Mouse (Mus musculus): Measurements from ENCODE around the gene A030005K14Rik. TPM values are rescaled to one million over a fixed set of nuclear protein-coding genes. Genes with fewer than 3 reads are reported as not detected.

Gene A030005K14Rik
- polyA plus RNA-seq, 1 experiment from 2014 or later: not detected

GRCm38 (mm10) chr1:83077016-83077415, 17.8 kb upstream of the A030005K14Rik start:
- Histone ChIP-seq H3K36me3 (ENCODE audit: control insufficient read depth, insufficient read depth, low read length) (no peaks in the 10 kb centered on the region), H3K4me1 (ENCODE audit: control insufficient read depth, insufficient read depth, low read length) (no peaks in the 10 kb centered on the region), H3K9ac (ENCODE audit: low read length) (no peak overlapping the region), H3K9me3 (ENCODE audit: control insufficient read depth, low read length) (no peaks in the 10 kb centered on the region), H3K27ac (ENCODE audit: low read depth, low read length) (no peak overlapping the region), H3K4me3 (ENCODE audit: low read depth, low read length) (no peak overlapping the region), H3K4me2 (ENCODE audit: low read depth) (no peak overlapping the region), H3K27me3 (ENCODE audit: control insufficient read depth, insufficient read depth, low read length) (no peaks in the 10 kb centered on the region)
- ATAC-seq (ENCODE audit: insufficient read depth, low FRiP score, low TSS enrichment): no peak
- DNase-seq (ENCODE audit: low spot score): no peak
- 87% methylated on average over 6 of the region's 6 CpGs for WGBS

DNA sequence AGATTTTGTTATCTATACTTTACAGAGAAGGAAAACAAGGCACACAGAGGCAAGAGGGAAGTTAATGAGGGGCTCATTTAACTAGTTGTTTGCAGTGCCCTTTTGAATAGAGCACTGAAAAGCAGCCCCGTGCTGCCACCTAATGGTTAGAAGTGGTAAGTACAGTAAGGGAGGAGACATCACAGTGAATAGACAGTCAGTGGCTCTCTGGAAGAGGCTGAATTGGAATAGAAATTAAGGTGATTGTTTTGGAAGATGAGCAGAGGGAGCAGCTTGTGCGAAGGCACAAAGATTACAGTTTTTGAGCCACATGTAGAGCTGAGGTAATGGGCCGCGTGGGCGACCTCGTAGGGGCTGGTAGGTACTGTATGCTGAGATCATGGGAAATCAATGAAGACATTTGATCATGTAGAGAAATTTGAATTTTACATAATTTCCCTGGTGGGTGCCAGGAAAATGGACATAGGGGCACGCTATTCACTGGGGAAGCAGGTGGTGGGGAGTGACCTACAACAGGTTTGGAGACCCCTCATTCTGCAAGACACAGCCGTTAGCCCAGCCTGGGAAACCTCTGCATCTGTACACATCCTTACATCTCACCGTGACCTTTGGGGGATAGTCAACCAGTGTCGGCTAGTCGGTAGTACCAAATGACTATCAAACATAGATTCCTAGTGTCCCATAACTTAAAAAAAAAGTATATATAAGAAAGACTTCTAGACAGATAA, 17.2 kb upstream of the A030005K14Rik start:
- Histone ChIP-seq H3K36me3 (ENCODE audit: control insufficient read depth, insufficient read depth, low read length) (no peaks in the 10 kb centered on the region), H3K27me3 (ENCODE audit: control insufficient read depth, insufficient read depth, low read length) (no peaks in the 10 kb centered on the region), H3K9ac (ENCODE audit: low read length) (no peak overlapping the region), H3K4me1 (ENCODE audit: control insufficient read depth, insufficient read depth, low read length) (no peaks in the 10 kb centered on the region), H3K9me3 (ENCODE audit: control insufficient read depth, low read length) (no peaks in the 10 kb centered on the region), H3K4me2 (ENCODE audit: low read depth) (peak overlapping the region; percentile 17; the same call in 1 of the 2 replicates), H3K4me3 (ENCODE audit: low read depth, low read length) (no peak overlapping the region), H3K27ac (ENCODE audit: low read depth, low read length) (no peak overlapping the region)
- ATAC-seq (ENCODE audit: insufficient read depth, low FRiP score, low TSS enrichment) (peak; percentile 75), DNase-seq (ENCODE audit: low spot score) (peak; percentile 52)
- WGBS: 47% methylated on average over 11 of the region's 11 CpGs

DNA sequence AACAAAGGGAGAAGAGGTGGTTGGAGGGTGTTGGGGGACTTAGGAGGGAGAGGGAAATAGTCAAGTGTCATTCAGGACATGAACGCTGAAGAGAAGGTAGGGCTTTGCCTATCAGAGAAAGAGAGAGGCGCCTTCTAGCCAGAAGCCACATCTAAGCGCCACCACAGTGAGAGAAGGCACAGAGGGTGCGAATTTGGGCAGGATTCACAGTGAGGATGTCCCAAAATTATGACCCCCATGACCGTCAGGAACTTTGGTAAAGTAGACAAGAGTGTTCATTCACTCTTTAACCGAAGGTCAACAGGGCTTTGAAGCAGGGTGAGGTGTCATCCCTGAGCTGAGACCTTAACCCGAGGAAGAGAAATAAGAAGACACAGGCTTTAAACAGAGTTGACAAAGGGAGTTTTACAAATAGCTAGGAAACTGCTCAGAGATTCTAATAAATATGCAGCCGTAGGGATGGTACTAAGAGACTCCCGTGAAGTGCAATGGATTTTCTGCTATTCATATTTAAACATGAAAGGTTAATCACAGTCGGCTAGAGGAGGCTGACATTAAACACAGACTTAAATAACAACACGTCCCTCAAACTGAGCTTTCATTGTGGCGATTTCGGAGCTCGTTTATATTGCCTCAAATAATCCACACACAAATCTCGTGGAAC, 16.5 kb upstream of the A030005K14Rik start:
- ATAC-seq (ENCODE audit: insufficient read depth, low FRiP score, low TSS enrichment) (no peak), DNase-seq (ENCODE audit: low spot score) (no peak)
- Histone ChIP-seq H3K4me1 (ENCODE audit: control insufficient read depth, insufficient read depth, low read length) (no peaks in the 10 kb centered on the region), H3K27ac (ENCODE audit: low read depth, low read length) (no peak overlapping the region), H3K4me2 (ENCODE audit: low read depth) (peak overlapping the region; percentile 17; the same call in 1 of the 2 replicates), H3K27me3 (ENCODE audit: control insufficient read depth, insufficient read depth, low read length) (no peaks in the 10 kb centered on the region), H3K36me3 (ENCODE audit: control insufficient read depth, insufficient read depth, low read length) (no peaks in the 10 kb centered on the region), H3K9me3 (ENCODE audit: control insufficient read depth, low read length) (no peaks in the 10 kb centered on the region), H3K9ac (ENCODE audit: low read length) (no peak overlapping the region), H3K4me3 (ENCODE audit: low read depth, low read length) (no peak overlapping the region)
- 45% methylated on average over 15 of the region's 15 CpGs for WGBS

DNA sequence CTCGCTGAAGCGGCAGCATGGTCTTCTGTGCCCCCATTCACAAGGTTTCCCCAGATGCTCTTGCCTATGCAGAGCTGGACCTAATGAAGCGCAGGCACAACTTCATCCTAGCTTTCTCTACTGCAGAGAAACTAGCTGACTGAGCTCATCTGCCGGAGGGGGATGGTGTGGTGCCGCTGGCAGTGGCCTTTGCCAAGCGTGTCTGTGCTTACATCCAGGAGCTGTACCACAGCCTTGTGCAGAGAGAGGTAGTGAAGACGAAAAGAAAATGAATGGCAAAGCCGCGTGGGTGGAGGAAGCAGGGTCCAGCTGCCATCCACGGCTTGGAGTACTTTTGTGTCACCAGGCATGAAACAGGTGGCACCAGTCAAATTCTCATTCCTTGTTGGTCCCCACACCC, 8.0 kb upstream of the A030005K14Rik start:
- no peaks in the 10 kb centered on the region for H3K36me3 ChIP-seq (ENCODE audit: control insufficient read depth, insufficient read depth, low read length)
- ATAC-seq (ENCODE audit: insufficient read depth, low FRiP score, low TSS enrichment): no peak
- no peak overlapping the region for H3K4me3 ChIP-seq (ENCODE audit: low read depth, low read length)
- no peak for DNase-seq (ENCODE audit: low spot score)
- H3K9me3 ChIP-seq (ENCODE audit: control insufficient read depth, low read length): no peaks in the 10 kb centered on the region
- no peak overlapping the region for H3K27ac ChIP-seq (ENCODE audit: low read depth, low read length)
- no peak overlapping the region for H3K4me2 ChIP-seq (ENCODE audit: low read depth)
- no peaks in the 10 kb centered on the region for H3K4me1 ChIP-seq (ENCODE audit: control insufficient read depth, insufficient read depth, low read length)
- no peaks in the 10 kb centered on the region for H3K27me3 ChIP-seq (ENCODE audit: control insufficient read depth, insufficient read depth, low read length)
- 90% methylated on average over 10 of the region's 10 CpGs for WGBS
- H3K9ac ChIP-seq (ENCODE audit: low read length): no peak overlapping the region

DNA sequence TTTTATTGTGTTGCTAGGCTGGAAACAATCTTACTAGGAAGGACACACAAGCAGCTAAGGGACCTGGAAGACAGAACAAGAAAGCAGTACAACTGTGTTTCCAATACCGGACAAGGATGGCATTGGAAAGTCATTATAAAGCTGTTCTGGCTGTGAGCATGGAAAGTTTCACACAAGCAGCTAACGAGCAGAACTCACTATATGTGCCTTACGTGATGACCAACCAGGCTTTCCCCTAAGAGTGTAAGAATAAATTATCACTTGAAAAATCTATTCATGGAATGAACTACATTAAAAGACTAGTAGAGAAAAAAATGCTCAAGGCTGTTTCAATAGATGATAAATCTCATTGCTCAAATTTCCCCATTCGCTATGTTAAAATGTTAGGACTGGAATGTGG, 7.4 kb upstream of the A030005K14Rik start:
- Histone ChIP-seq H3K4me2 (ENCODE audit: low read depth) (no peak overlapping the region), H3K27me3 (ENCODE audit: control insufficient read depth, insufficient read depth, low read length) (no peaks in the 10 kb centered on the region), H3K27ac (ENCODE audit: low read depth, low read length) (no peak overlapping the region), H3K36me3 (ENCODE audit: control insufficient read depth, insufficient read depth, low read length) (no peaks in the 10 kb centered on the region), H3K4me1 (ENCODE audit: control insufficient read depth, insufficient read depth, low read length) (no peaks in the 10 kb centered on the region), H3K4me3 (ENCODE audit: low read depth, low read length) (no peak overlapping the region), H3K9me3 (ENCODE audit: control insufficient read depth, low read length) (no peaks in the 10 kb centered on the region), H3K9ac (ENCODE audit: low read length) (no peak overlapping the region)
- DNase-seq (ENCODE audit: low spot score) (no peak), ATAC-seq (ENCODE audit: insufficient read depth, low FRiP score, low TSS enrichment) (no peak)
- WGBS: 96% methylated on average over 4 of the region's 4 CpGs

DNA sequence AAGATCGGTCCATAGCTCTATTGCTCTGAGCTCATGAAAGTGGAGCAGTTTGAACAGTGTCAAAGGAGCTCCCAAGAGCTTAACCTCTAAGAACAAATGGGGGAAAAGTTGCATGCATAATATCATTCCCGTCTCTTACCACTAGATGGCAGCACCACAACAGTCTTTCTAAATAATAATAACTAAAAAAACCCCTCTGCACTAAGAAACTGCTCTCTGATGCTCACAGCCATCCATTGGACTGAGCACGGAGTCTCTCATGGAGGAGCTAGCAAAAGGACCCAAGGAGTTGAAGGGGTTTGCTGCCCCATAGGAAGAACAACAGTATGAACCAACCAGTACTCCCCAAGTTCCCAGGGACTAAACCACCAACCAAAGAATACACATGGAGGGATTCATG, 5.7 kb upstream of the A030005K14Rik start:
- H3K36me3 ChIP-seq (ENCODE audit: control insufficient read depth, insufficient read depth, low read length): no peaks in the 10 kb centered on the region
- 27% methylated on average over 3 of the region's 3 CpGs for WGBS
- DNase-seq (ENCODE audit: low spot score): peak; percentile 24

GRCm38 (mm10) chr1:83060643-83061042, 1.5 kb upstream of the A030005K14Rik start, which contains the start of gene Krtap28-13:
Gene Krtap28-13 (plus strand): TSS chr1:83060930.
- H3K9ac ChIP-seq (ENCODE audit: low read length): no peak within 1 kb of the TSS
- H3K4me2 ChIP-seq (ENCODE audit: low read depth): no peak within 1 kb of the TSS
- no peaks in the 10 kb centered on the region for H3K9me3 ChIP-seq (ENCODE audit: control insufficient read depth, low read length)
- H3K27me3 ChIP-seq (ENCODE audit: control insufficient read depth, insufficient read depth, low read length): no peaks in the 10 kb centered on the region
- H3K36me3 ChIP-seq (ENCODE audit: control insufficient read depth, insufficient read depth, low read length): no peaks in the 10 kb centered on the region
- DNase-seq (ENCODE audit: low spot score): no peak
- no peak within 1 kb of the TSS for H3K4me3 ChIP-seq (ENCODE audit: low read depth, low read length)
- H3K4me1 ChIP-seq (ENCODE audit: control insufficient read depth, insufficient read depth, low read length): no peaks in the 10 kb centered on the region
- H3K27ac ChIP-seq (ENCODE audit: low read depth, low read length): no peak within 1 kb of the TSS
- WGBS: 96% methylated on average over 4 of the region's 4 CpGs
- no peak for ATAC-seq (ENCODE audit: insufficient read depth, low FRiP score, low TSS enrichment)

More for the DNA sequence above, 5.7 kb upstream of the A030005K14Rik start:
- H3K4me1 ChIP-seq (ENCODE audit: control insufficient read depth, insufficient read depth, low read length): no peaks in the 10 kb centered on the region
- H3K9ac ChIP-seq (ENCODE audit: low read length): no peak overlapping the region
- no peaks in the 10 kb centered on the region for H3K27me3 ChIP-seq (ENCODE audit: control insufficient read depth, insufficient read depth, low read length)
- H3K27ac ChIP-seq (ENCODE audit: low read depth, low read length): no peak overlapping the region
- H3K4me3 ChIP-seq (ENCODE audit: low read depth, low read length): no peak overlapping the region
- H3K4me2 ChIP-seq (ENCODE audit: low read depth): no peak overlapping the region
- no peaks in the 10 kb centered on the region for H3K9me3 ChIP-seq (ENCODE audit: control insufficient read depth, low read length)
- no peak for ATAC-seq (ENCODE audit: insufficient read depth, low FRiP score, low TSS enrichment)

- whole genome bisulfite sequencing: 69% methylated on average over 1 of the region's 1 CpGs
- ATAC-seq (ENCODE audit: insufficient read depth, low FRiP score, low TSS enrichment) (no peak), DNase-seq (ENCODE audit: low spot score) (no peak)
- no peaks in the 10 kb centered on the region for H3K27me3 ChIP-seq (ENCODE audit: control insufficient read depth, insufficient read depth, low read length)
- no peak overlapping the region for H3K27ac ChIP-seq (ENCODE audit: low read depth, low read length)
- H3K36me3 ChIP-seq (ENCODE audit: control insufficient read depth, insufficient read depth, low read length): no peaks in the 10 kb centered on the region
- H3K9ac ChIP-seq (ENCODE audit: low read length): no peak overlapping the region
- H3K4me1 ChIP-seq (ENCODE audit: control insufficient read depth, insufficient read depth, low read length): no peaks in the 10 kb centered on the region
- no peak overlapping the region for H3K4me3 ChIP-seq (ENCODE audit: low read depth, low read length)
- no peak overlapping the region for H3K4me2 ChIP-seq (ENCODE audit: low read depth)
- H3K9me3 ChIP-seq (ENCODE audit: control insufficient read depth, low read length): no peaks in the 10 kb centered on the region
Observed at GRCm38 (mm10) chr1:83058481-83058880, 697 bp downstream of the A030005K14Rik start.
